Mouse (Mus musculus) stomach, postnatal 0 days (tissue): ENCODE results near the gene Cyb5b.

Source experiments
- CTCF ChIP-seq: IDR thresholded peaks from 2 replicates; pipeline ENCODE4 v1.5.1; 2016; ENCODE audit warnings: antibody characterized with exemption, low read depth, mild to moderate bottlenecking, moderate library complexity
- EP300 ChIP-seq: optimal IDR thresholded peaks from 2 replicates; pipeline ENCODE3; 2016; ENCODE audit warnings: antibody characterized with exemption

DNA sequence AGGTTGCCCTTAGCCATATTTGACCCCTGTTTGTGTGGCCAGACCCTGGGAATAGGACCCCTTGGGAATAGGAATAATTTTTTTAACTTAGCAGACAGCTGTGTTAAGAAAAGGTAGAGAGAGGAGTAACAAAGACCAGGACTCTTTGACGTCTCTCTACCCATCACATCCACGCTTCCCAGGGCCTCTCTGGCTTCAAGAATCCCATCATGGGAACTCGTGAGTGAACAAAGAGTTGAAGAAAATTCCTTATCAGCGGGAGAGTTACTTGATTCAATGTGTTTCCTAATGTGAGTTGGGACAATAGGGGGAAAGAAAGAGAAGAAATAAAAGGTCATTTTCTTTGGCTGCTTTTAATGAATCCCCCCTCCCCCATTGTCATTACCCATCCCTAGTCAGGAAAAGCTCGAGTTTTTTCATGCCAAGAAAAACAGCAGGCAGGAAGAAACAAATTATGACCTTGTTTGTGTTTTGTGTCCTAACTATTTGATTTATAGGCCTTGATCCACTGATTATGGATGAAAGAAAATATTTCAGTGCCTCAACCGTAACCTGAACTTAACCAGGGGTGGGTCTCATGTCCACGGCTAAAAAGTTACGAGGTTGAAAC lies 14.3 kb upstream of the Cyb5b start:
- TF ChIP-seq CTCF (no peak), EP300 (no peak)
